Mouse (Mus musculus): ENCODE data around the gene Gm45785. TPM values are rescaled to one million over a fixed set of nuclear protein-coding genes. Genes with fewer than 3 reads are reported as not detected.

Gene Gm45785
- polyA plus RNA-seq, 1 experiment: not detected

- TF ChIP-seq CTCF (IDR thresholded peaks at IDR 0.05; ENCODE audit: insufficient read depth, low read length) (no peak), POLR2A (IDR thresholded peaks at IDR 0.05; ENCODE audit: borderline replicate concordance, extremely low read depth, low read depth, low read length) (no peak)
- no peaks in the 10 kb centered on the region for H3K4me1 ChIP-seq (ENCODE audit: control insufficient read depth, insufficient read depth, low read length)
- 78% methylated on average over 4 of the region's 4 CpGs for WGBS
- no peak for DNase-seq
- no peak overlapping the region for H3K4me3 ChIP-seq (replicated peaks; ENCODE audit: extremely low read depth, low read depth, low read length)
Measured at GRCm38 (mm10) chr7:140780548-140780947, 75.6 kb downstream of the Gm45785 start.

Other genes with a start within 250 kb of the Gm45785 start
- not detected in 2 replicates for gene Olfr61, start 227.4 kb downstream of the Gm45785 start, polyA plus RNA-seq (2012; rRNA removed)
- not detected in 2 replicates for gene Olfr53, start 209.9 kb downstream of the Gm45785 start, polyA plus RNA-seq (2012; rRNA removed)
- not detected in 2 replicates for gene Olfr539, start 196.4 kb downstream of the Gm45785 start, polyA plus RNA-seq (2012; rRNA removed)
- not detected in 2 replicates for gene Olfr45, start 174.4 kb downstream of the Gm45785 start, polyA plus RNA-seq (2012; rRNA removed)
- not detected in 2 replicates for gene Olfr541, start 159.1 kb downstream of the Gm45785 start, polyA plus RNA-seq (2012; rRNA removed)
- 6.4 and 16.6 TPM in 2 replicates for gene Cyp2e1, start 92.6 kb downstream of the Gm45785 start, polyA plus RNA-seq (2012; rRNA removed)
- gene Syce1, start 68.5 kb downstream of the Gm45785 start, polyA plus RNA-seq (2012; rRNA removed): 0.22 and 0.45 TPM in 2 replicates
- 0.06 and 0.19 TPM in 2 replicates for gene Zfp941, start 34.2 kb downstream of the Gm45785 start, polyA plus RNA-seq (2012; rRNA removed)
- gene Urah, start 21.3 kb downstream of the Gm45785 start, polyA plus RNA-seq (2012; rRNA removed): 19.7 and 23.3 TPM in 2 replicates
- gene Scgb1c1, start 10.8 kb downstream of the Gm45785 start, polyA plus RNA-seq (2012; rRNA removed): 45.0 and 76.2 TPM in 2 replicates
- 0.24 TPM in 1 of 2 replicates, not detected in the other for gene Odf3, start 8.5 kb downstream of the Gm45785 start, polyA plus RNA-seq (2012; rRNA removed)
- gene Ric8a, start 626 bp upstream of the Gm45785 start, polyA plus RNA-seq (2012; rRNA removed): 112 and 138 TPM in 2 replicates
- gene Bet1l, start 1.2 kb upstream of the Gm45785 start, polyA plus RNA-seq (2012; rRNA removed): 25.5 and 30.5 TPM in 2 replicates
- gene Psmd13, start 25.6 kb upstream of the Gm45785 start, polyA plus RNA-seq (2012; rRNA removed): 48.8 and 70.4 TPM in 2 replicates
- 21.1 and 27.0 TPM in 2 replicates for gene Sirt3, start 26.0 kb upstream of the Gm45785 start, polyA plus RNA-seq (2012; rRNA removed)
- 46.7 and 104 TPM in 2 replicates for gene Cox8b, start 44.1 kb upstream of the Gm45785 start, polyA plus RNA-seq (2012; rRNA removed)
- 0.07 and 0.31 TPM in 2 replicates for gene Nlrp6, start 64.6 kb upstream of the Gm45785 start, polyA plus RNA-seq (2012; rRNA removed)
- gene Pgghg, start 85.1 kb upstream of the Gm45785 start, polyA plus RNA-seq (2012; rRNA removed): 38.1 and 39.3 TPM in 2 replicates
- 3.2 and 5.2 TPM in 2 replicates for gene Ifitm5, start 94.0 kb upstream of the Gm45785 start, polyA plus RNA-seq (2012; rRNA removed)
- 0.63 TPM in 1 of 2 replicates, not detected in the other for gene Gm45717, start 99.6 kb upstream of the Gm45785 start, polyA plus RNA-seq (2012; rRNA removed)
- 1,180 and 1,190 TPM in 2 replicates for gene Ifitm2, start 99.7 kb upstream of the Gm45785 start, polyA plus RNA-seq (2012; rRNA removed)
- 227 and 261 TPM in 2 replicates for gene Ifitm1, start 110.9 kb upstream of the Gm45785 start, polyA plus RNA-seq (2012; rRNA removed)
- 560 and 814 TPM in 2 replicates for gene Ifitm3, start 154.4 kb upstream of the Gm45785 start, polyA plus RNA-seq (2012; rRNA removed)
- gene Ifitm6, start 161.6 kb upstream of the Gm45785 start, polyA plus RNA-seq (2012; rRNA removed): 10.6 and 24.3 TPM in 2 replicates
- not detected in 2 replicates for gene Gm17387, start 172.8 kb upstream of the Gm45785 start, polyA plus RNA-seq (2012; rRNA removed)
- 0.33 and 0.36 TPM in 2 replicates for gene B4galnt4, start 204.8 kb upstream of the Gm45785 start, polyA plus RNA-seq (2012; rRNA removed)
- gene Pkp3, start 221.9 kb upstream of the Gm45785 start, polyA plus RNA-seq (2012; rRNA removed): 23.8 and 47.7 TPM in 2 replicates
- gene Sigirr, start 244.2 kb upstream of the Gm45785 start, polyA plus RNA-seq (2012; rRNA removed): 40.5 and 40.6 TPM in 2 replicates

All from lung, adult 2 months (tissue).